Mouse (Mus musculus) adipocyte (in vitro differentiated cells): Measurements from ENCODE around the gene Nme7.

ENCODE experiments used
- DNase-seq: peaks from one replicate; pipeline ENCODE4 v3.0.0-alpha.2; 2016; ENCODE audit warnings: low spot score

The Nme7 gene

DNA sequence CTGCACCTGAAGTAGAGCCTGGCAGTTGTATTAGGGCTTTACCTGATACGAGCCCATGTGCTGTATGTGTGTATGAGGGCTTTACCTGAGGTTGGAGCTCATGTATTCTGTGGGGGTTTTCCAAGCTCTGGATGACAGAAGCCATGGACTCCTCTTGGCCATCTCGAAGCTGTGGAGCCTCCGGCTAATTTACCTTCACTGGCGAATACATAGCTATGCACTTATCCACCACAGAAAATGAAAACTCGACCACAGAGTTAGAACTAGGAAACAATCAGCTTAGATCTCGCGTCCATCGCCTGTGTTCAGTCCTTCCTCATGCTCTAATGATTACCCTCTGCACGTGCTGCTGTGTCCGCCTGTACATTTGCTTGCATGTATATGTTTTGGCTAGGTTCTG lies 80.4 kb downstream of the Nme7 start:
- no peak for DNase-seq

DNA sequence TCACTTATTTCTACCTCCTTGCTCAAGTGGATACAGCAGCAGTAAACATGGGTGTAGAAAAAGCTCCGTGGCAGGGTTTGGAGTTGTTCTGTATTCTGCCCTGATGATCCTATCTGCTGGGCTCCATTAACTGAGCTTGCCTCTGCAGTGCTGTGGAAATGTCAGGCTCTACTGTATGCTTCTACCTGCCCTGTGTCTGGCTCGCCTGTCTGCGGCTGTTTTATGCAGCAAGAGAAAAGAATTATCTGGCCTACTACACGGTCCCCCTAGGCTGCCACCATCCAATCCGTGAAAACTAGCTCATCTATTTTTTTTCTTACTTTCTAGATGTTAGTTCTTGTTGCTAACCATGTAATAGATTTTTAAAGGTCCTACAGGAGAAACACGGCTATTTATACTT lies 81.1 kb downstream of the Nme7 start:
- DNase-seq = no peak

DNA sequence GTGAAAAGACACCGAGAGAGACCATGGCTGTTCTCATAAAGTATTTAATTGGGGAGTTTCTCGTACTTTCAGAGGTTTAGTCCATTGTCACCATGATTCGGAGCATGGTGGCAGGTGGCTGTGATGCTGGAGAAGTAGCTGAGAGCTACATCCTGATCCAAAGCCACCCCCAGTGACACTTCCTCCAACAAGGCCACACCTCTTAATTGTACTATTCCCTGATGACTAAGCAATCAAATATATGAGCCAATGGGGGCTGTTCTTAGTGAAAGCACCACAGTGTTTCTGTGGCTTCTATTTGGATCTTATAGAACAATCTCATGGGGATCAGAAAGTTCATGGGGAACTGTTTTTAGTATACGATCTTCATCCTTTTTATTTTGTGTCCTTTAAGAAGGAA lies 85.8 kb downstream of the Nme7 start:
- no peak for DNase-seq

DNA sequence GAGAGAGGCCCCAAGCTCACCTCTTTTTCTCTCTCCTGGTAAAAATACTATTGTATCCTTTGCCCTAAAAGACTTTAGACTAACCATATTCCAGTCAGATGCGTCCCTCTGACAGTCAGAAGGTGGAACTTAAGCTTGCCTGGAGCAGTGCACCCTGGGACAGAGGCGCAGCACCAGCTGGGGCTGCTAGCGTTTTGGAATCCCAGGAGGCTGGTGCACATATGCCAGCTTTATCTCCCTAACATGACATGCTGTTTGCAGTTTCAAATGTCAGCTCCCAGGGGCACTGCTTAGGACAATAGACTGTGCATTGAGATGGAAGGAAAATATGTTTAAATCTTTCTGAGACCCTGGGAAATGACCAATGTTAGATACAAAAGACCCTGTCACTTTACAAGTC lies 88.3 kb downstream of the Nme7 start:
- DNase-seq = no peak

DNA sequence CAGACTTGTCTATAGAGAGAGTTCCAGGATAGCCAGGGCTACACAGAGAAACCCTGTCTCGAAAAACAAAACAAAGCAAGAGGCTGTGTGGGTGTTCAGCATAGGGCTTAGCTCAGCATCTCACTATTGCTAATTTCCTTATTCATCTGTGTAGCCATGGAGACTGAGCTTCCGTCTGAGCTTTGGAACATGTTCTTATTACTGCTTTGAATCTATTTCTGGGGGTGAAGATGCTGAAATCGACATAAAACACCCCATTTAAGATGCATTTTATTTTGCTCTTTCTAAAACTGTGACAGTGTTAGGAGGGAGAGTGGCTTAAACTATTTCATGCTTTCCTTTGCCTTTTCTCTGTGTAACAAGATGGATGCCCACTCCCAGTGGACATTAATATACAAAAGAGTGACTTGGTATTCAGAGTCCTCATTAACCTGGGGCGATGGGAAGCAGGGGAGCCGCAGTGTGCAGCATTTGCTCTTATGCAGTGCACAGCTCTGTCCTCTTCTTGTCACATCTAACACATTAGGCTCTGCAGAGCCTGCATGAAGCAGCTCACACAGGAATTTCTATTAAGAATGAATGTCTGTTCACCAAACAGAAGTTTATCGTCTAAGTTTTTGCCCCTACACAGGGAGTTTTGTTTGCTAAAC lies 91.3 kb downstream of the Nme7 start:
- no peak for DNase-seq

DNA sequence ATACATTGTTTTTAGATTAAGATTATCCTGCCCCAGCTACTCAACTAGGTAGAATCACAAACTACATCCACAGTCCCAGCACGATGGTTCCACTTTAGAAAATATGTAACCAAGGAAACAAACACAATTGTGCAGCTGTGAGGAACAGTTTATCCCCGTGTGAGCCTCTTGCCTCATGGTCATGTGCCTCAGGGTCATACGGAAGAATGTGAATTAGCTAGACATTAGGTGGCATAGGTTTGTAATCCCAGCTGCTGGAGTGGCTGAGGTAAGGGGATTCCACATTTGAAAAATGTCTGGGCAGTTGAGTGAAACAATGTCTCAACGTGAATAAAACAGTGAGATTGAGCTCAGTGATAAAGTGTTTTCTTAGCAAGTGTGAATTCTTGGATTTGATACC lies 93.8 kb downstream of the Nme7 start:
- no peak for DNase-seq

DNA sequence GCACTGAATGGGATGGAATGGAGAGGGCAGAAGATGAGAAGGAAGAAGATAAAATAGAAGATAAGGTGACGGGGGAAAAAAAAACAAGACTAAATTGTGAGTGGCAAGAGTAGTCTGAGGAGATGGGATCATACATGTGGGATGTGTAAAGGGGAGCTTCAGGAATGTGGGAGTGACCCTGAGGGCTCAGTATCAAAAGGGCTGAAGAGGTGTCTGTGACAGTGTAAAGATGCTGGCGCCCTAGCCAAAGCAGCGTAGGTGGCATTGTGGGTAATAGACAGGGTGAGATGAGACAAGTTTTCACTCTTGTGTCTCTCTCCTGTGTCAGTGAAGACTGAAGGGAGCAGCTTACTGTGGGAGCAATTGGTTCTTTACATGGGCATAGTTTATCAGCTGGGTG lies 95.7 kb downstream of the Nme7 start:
- no peak for DNase-seq

DNA sequence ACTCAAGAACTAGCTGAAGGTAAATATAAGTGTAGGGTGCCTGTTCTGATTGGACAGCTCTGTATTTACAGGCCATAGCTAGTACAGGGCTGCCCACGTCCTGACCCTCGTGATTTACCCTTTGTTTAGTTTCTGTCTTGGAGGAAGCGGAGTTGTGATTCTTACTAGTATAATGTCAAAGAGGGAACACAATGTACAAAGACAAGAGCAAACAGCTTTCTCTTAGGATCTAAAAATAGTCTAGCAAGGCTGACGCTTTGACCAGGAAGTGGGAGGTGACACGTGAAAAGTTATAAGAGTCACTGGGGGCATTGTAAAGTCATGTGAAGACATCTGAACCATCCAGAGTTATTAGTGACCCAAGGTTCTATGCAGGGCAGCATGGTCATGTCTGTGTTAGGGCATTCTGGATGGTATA lies 101.5 kb downstream of the Nme7 start:
- no peak for DNase-seq

DNA sequence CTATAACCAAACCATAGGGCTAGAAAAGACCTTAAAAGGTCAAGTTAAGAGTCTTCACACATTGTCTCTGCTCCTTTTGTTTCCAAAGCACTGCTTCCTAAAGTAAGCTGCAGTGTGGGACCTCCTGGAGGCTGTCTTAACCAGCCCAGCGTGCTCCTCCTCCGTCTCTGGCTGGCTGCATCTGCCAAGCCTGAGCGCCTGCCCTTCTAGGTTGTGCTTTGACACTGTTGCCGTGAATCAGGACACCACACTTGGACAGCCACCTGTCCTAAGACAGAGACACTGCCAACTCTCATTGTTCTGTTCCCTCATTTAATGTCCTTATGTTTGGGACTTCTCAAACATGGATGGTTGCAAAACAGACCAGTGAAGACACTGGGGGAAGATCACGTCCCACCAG lies 102.6 kb downstream of the Nme7 start:
- DNase-seq = no peak

DNA sequence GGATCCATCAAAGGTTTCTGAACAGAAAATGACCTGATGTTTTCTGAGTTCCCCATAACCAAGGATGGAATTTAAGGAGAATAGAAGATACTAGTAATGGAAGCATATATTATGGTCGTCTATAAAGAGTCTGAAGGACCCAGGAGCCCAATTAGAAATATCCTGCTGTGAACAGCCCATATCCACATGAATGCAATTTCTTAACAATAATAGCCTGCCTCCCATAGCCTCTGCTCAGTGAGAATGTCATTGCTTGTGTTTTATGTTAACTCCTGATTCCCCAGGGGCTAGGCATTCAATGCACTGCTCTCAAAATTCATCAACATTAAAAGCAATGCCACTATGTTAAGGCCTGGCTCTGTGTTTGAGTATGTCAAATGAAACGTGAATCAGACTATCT lies 104.7 kb downstream of the Nme7 start:
- DNase-seq = no peak

DNA sequence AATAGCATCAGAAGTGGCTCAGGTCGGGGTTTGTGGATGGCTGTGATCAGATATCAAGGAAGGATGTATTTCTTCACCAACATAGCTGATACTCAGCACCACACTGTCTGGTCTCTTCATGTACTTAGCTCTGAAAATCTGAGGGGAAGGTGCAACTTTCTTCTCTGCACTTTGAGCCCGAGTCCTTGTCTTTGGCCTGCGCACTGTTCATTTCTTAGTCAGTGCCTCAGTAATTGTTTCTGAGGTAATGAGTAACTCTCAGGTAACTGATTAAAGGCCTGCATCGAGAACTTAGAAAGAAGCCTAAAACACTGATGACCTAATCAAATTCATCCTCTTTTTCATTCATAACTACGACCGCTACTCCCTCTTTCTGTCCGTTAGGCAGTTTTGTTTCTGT lies 107.4 kb downstream of the Nme7 start:
- DNase-seq = no peak

DNA sequence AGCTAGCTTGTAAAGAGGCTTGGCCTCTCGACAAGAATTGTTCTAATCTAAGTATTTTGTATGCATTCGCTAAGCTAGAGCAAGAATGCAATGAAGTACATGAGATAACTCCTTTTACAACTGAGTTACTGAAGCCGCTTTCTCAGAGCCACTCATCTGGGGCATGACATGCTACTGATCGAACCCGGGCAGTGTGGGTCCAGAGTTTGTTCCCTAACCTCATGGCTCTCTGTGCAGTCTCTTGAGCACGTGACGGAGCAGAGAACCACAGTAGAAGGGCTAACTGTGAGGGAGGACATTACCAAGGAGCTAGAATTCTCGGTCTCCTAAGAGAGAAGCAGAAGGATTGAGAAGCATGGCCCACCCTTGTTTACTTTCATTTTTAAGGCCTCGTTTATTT lies 109.0 kb downstream of the Nme7 start:
- no peak for DNase-seq

DNA sequence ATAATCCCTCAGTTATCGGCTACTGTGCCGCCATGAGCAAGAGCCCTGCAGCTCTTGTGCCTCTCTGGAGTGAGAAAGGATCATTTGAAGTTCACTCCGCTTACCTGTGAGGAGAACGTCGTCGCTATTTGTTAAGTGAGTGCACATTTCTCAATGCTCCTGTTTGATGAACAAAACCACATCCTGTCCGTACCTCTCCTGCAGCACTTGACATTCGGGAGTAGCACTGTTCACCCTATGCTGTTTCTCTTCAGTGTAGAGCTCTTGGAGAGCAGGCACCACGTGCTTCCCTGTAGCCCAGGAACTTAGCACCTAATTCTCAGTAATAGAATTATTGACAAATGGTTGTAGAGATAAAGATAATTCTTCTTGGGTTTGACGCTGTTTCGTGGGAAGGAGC lies 109.7 kb downstream of the Nme7 start:
- DNase-seq = no peak

DNA sequence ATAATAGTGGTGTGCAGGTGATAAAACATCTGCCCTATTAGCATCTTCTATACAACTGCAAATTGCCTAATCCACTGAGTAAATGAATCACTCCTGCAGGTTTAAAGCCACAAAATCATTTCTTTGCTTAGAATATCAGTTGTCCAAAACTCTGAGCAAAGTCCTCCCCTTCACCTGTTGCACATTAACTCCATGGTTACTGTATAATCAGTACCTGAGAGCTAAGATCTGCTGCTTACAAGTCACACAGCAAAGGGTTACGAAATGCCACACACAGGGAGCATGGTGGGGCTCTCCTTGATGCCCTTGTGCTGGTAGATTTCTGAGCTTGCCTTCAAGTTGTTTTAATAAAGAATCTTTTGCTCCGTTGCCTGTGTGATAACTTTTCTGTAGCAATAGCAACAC lies 111.4 kb downstream of the Nme7 start:
- no peak for DNase-seq

DNA sequence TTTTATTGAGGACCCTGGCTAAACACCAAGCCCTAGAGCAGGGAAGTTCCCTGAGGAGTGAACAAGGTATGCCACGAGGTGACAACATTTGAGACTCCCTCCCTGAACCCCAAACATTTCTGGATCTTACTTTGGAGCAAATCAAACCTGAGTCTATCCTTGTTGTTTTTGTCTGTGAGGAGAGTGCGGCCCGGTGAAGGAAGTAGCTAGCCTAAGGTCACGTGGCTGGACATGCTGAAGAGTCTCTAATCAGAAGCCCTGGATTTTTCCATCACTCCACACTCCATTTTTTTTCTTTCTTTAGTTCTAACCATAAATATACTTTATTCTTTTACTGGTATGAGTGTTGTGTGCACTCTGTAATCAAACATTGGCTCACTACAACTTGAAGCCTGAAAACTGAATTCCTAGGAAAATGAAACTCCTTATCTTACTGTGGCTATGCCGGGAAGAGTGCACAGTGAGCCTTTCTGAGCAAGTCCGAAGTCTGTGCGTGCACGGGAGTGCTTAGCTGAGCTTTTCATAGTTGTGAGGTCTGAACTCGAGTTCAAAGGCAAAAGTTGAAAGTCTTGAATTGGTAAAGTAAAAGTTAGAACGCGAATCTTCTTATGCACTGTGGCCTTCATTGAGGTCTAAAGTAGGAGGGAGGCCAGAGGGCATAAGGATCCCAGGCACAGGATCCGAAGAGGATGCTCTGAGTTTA lies 112.9 kb downstream of the Nme7 start:
- DNase-seq = no peak

DNA sequence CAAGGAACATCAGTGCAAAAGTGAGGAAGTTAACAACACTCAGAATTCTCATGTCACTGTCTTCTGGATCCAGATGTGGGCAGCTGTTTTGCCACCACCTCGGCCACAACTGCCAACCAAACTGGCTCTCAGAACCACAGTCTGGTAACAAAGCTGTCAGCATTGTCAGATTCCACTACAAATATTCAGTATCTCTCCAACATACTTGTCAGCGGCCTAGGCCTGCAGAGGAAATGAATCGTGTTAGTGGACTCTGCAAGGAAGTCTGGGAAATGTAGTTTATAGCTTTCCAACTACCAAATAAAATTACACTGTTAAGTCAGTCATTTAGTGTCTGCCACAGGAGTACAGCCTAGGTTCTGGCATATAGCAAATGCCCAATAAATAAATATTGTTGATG lies 113.7 kb downstream of the Nme7 start:
- peak; percentile 5 for DNase-seq

DNA sequence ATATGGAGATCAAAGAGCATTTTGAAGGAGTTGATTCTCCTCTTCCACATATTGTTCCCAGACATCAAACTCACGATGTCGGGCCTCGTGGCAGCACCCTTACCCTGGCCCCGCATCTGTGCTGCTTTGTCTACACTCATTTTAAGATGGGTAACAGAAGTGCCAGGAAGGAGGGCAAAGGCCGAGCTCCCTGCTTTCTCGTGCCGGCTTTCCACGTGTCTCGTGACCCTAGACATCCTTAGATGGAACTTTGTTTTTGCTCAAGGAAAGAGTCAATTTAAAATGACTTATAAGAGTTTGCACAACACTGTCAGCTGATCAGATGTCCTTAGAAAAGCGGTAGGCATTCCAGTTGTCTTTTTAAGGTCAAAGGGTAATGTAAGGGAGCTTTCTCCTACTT lies 114.4 kb downstream of the Nme7 start:
- peak; percentile 21 for DNase-seq

DNA sequence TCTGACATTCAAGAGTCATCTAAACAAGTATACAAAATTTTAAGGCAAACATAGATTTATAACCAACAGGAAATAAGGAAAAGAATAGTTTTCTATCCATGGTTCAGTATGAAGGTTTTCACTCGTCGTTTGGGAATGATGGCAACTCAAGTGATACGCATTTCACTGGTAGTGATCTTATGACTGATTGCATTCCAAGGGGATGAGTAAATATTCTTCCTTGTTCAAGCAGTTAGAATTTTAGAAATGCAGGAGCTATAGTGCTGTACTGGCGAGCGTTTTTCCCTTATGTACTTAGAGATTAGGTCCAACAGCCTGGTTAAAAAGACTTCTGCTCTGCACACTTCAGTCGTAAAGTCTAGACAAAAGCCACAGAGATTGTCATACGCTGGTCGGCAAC lies 115.5 kb downstream of the Nme7 start:
- no peak for DNase-seq

DNA sequence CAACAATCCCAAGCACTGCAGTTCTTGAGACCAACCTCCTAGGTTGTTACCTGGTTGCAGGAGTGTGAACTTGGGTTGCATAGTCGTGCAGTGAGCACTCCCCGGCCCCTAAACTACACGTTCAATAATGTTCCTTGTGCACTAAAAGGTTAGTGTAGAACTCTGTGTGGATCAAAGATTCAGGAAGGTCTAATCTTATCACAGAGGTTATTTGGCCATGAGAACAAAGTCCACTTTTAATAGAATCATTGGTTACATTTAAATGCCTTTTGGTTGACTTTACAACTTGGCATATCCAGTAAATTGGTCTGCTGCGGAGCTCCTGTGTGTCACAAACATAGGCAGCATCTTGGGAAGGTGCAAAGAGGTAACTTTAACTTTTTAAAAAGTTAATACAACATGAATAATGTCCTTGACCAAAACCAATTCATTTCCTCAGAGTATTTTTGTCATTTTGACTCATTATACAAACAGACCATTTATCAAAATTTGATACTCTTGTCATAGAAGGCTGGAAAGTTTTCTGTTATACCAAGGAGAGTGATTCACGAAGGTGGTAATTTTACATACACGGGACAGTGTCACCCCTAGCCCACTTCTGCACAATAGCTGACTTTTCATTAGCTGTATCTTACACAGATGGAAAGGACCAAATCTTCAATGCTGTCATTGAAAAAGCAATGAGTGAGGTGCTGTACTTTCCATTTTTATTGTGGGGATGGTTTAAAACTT lies 116.9 kb downstream of the Nme7 start:
- DNase-seq = no peak

DNA sequence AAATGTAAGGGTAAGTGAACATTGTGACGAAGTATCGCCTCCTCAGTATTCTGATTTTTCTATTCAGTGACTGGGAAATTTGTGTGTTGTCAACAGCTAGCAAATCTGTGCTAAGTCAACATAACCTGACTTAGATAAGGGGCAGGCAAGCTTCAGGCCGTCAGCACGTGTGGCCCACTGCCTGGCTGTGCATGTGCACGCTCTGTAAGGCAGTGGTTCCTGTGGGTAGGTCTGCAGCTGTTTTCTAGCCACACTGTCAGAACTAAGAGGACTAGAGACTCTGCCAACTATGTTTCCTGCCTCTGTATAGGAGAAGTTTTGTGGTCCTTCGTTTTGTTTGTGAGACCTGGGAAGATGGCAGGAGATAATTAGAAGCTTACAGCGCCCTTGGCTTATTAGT lies 122.3 kb downstream of the Nme7 start:
- DNase-seq = no peak

DNA sequence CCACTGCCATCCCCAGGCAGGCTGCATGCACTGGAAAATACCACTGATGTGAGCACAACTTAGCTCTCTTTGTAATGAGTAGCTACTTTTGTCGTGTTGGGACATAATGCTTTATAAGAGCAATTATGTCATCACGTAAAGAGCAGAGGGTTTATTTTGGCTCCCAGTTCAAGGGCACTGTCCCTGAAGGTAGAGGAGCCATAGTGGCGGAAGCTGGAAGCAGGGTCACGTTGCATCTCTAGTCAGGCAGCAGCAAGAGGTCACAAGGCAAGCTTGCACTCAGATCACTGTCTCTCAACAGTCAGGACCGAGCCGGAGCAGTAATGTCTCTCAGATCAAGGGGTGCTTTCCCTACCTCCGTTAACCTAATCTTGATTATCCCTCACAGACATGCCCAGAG lies 123.9 kb downstream of the Nme7 start:
- no peak for DNase-seq

DNA sequence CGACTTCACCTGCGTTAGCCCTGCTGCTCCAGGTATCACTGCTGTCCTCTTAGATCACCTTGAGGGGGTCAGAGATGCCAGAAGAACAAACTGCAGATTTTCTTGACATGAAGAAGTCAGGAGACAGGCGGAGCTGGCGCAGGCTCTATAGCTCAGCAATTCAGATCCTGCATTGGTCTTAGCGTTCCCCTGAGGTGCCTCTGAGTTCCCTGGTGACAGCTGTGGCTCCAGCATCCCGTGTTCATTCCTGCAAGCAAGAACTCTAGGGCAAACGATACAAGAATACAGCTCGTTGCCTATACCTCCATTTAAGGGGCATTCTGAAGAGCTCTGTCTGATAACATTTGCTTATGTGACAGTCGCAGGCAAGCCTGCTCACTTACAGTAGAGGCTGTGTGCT lies 124.7 kb downstream of the Nme7 start:
- no peak for DNase-seq

DNA sequence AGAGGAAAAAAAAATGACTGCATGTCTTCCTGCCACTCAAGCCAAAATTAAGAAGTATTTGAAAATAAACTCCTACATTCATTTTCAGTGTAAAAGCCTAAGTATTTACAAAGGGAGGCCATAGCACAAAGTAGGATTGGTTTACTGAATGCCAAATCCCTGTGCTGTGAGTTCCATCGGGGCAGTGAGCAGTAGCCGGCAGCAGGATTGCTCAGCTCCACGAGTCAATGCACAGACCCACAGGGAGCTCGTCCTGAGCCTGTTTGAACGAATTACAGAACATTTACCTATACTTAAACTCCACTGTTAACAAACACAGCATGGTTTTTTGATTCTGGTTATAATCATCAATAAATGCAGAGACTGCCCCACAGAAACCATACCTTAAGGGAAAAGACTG lies 128.7 kb downstream of the Nme7 start:
- DNase-seq = no peak

DNA sequence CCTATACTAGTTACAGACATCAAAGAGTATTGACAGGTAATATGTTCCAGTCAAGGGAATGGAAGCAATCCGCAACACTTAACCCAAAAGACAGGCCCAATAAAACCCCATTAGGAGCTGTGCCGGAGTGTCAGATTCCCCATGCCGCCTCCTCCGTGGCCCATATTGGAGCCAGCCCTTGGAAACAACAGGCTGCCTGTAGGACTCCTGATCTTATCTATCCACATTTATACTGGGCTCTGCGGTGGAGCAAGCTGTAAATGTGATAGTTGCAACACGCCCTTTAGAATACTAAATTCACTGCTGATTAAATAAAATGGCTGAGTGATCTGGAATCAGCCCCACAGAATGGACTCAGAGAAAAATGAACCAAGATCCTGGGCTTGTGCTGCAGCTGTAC lies 130.1 kb downstream of the Nme7 start:
- DNase-seq = no peak
